Mouse (Mus musculus) lung, adult 2 months (tissue): Measurements from ENCODE around the gene Slc6a9.

Experiments used
- CTCF ChIP-seq: fragments of 200-500 bp; IDR thresholded peaks from 2 replicates; pipeline ENCODE4 v1.5.1; 2011; ENCODE audit warnings: mild to moderate bottlenecking, low read length, control low read depth; ENCODE audit not compliant: insufficient read depth
- POLR2A ChIP-seq: fragments of 200-500 bp; IDR thresholded peaks from 2 replicates; pipeline ENCODE4 v1.6.1; 2011; ENCODE audit warnings: low read depth, mild to moderate bottlenecking, control low read depth, low read length, borderline replicate concordance; ENCODE audit errors: extremely low read depth

DNA sequence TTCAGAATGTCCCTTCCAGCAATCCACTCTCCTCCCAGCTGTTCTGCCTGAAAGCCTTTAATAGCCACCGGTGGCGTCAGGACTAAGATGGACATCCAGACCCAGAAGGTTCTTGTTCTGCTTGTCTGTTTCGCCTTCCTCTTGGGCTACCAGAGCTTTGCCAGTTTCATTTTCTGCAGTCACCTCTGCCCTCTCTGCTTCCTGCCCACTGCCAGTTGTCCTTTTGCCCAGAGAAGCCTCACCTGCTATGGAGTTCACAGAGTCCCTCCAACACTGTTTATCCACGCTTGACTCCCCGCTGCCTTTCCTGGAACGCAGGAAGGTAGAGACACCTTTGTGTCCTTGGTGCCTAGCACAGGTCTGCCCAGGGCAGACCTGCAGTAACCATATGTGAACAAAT, 5.1 kb downstream of the Slc6a9 start:
- TF ChIP-seq CTCF (no peak), POLR2A (no peak)
